Mouse (Mus musculus) lung, adult 2 months (tissue): ENCODE results near the gene Kank1.

Source experiments
- CTCF ChIP-seq: fragments of 200-500 bp; IDR thresholded peaks from 2 replicates; pipeline ENCODE4 v1.5.1; 2011; ENCODE audit warnings: mild to moderate bottlenecking, low read length, control low read depth; ENCODE audit not compliant: insufficient read depth
- POLR2A ChIP-seq: fragments of 200-500 bp; IDR thresholded peaks from 2 replicates; pipeline ENCODE4 v1.6.1; 2011; ENCODE audit warnings: low read depth, mild to moderate bottlenecking, control low read depth, low read length, borderline replicate concordance; ENCODE audit errors: extremely low read depth

DNA sequence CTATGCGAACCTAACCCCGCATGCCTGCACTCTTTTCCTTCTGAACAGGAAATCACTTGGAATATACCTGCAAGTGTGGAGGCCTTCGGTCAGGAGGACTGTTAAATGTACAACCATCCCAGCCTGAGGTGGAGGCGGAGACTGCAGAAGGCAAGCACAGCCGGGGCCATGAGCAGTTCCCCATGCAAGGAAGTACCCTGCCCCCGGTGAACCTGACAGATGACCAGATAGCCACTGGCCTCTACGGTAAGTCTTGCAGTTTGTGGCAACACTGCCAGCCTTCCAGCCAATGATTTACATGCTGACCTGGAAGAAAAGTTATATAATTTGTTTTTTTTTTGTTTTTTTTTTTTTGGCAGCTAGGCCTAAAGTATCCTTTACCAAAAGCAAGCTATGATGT is 185.3 kb downstream of the Kank1 start:
- TF ChIP-seq CTCF = no peak
- TF ChIP-seq POLR2A = no peak
